ENCODE assay signal across 21 mouse cellular contexts in genomic region chr1:81677768-81678400, GRCm38 (mm10).
A peak's percentile ranks its signal among the peaks of the same experiment; 100 is the strongest.
DNase-seq lines count a peak whose midpoint lies in the region; ATAC-seq and TF ChIP-seq lines count a peak whose summit lies in the region.
"Had no signal": no experiment of that assay in that cellular context is flagged by ENCODE, and none has a peak within 500 bp of the region (broad histone marks: within the 10 kb centered on the region; RNA-seq: fewer than 3 reads in every experiment).

No protein-coding gene starts in this region.

- H3K4me2 ChIP-seq in lung, postnatal 0 days (replicated peaks; ENCODE audit: low read depth, low read length): no peak overlapping the region
- H3K4me2 ChIP-seq: heart, embryonic 11.5 days; kidney, embryonic 15.5 days; limb, embryonic 12.5 days; liver, embryonic 15.5 days; neural tube, embryonic 15.5 days had no signal

- no peak overlapping the region for H3K27ac ChIP-seq in lung, postnatal 0 days (ENCODE audit: low read length)
- H3K27ac ChIP-seq: kidney, embryonic 15.5 days; layer of hippocampus, adult 2 months; left cerebral cortex, adult 2 months; limb, embryonic 12.5 days; liver, embryonic 15.5 days; neural tube, embryonic 15.5 days; stomach, postnatal 0 days had no signal

- intact Hi-C loops in heart, postnatal 25 days (cut with DNase I): no loop called here

- H3K4me1 ChIP-seq in lung, postnatal 0 days (ENCODE audit: insufficient read depth, low read depth, low read length): no peaks in the 10 kb centered on the region; the same call in 1 of the 2 replicates
- H3K4me1 ChIP-seq: kidney, embryonic 15.5 days; limb, embryonic 12.5 days; liver, embryonic 15.5 days; neural tube, embryonic 15.5 days had no signal

- peak; percentile 74 for TF ChIP-seq EP300 in lung, postnatal 0 days (IDR thresholded peaks at IDR 0.05)

- no peak for TF ChIP-seq CTCF in lung, postnatal 0 days (IDR thresholded peaks at IDR 0.05)

- H3K9me3 ChIP-seq in lung, postnatal 0 days (ENCODE audit: low read length): no peaks in the 10 kb centered on the region
- H3K9me3 ChIP-seq: kidney, embryonic 15.5 days; limb, embryonic 12.5 days; liver, embryonic 15.5 days; neural tube, embryonic 15.5 days had no signal

- no peak overlapping the region for H3K4me3 ChIP-seq in lung, postnatal 0 days (ENCODE audit: low read depth, low read length)
- H3K4me3 ChIP-seq: kidney, embryonic 15.5 days; layer of hippocampus, adult 2 months; left cerebral cortex, adult 2 months; limb, embryonic 12.5 days; liver, embryonic 15.5 days; neural tube, embryonic 15.5 days had no signal

- no peaks in the 10 kb centered on the region for H3K27me3 ChIP-seq in lung, postnatal 0 days (replicated peaks; ENCODE audit: insufficient read depth, low read length)
- H3K27me3 ChIP-seq: kidney, embryonic 15.5 days; limb, embryonic 12.5 days; liver, embryonic 15.5 days; neural tube, embryonic 15.5 days; Patski had no signal

- no peaks in the 10 kb centered on the region for H3K36me3 ChIP-seq in lung, postnatal 0 days (ENCODE audit: insufficient read depth, low read length)
- H3K36me3 ChIP-seq: kidney, embryonic 15.5 days; limb, embryonic 12.5 days; liver, embryonic 15.5 days; neural tube, embryonic 15.5 days had no signal

- no peak overlapping the region for H3K9ac ChIP-seq in lung, postnatal 0 days (replicated peaks; ENCODE audit: low read depth)
- H3K9ac ChIP-seq: kidney, embryonic 15.5 days; limb, embryonic 12.5 days; liver, embryonic 15.5 days; neural tube, embryonic 15.5 days had no signal

- 44% methylated on average over 1 of the region's 1 CpGs for WGBS in lung, postnatal 0 days

- DNase-seq in adrenal gland, postnatal 10 days: peak; percentile 24
- DNase-seq in adrenal gland, adult (ENCODE audit: inconsistent age in 2 of 2, low spot score in 1 of 2): no peak
- peak; percentile 32 to 40 for DNase-seq in heart, adult 18-20 months
- DNase-seq in heart, postnatal 25 days (ENCODE audit: low spot score): no peak
- peak; percentile 71 for DNase-seq in adipocyte (ENCODE audit: low spot score)
- DNase-seq in lung, postnatal 0 days (ENCODE audit: low spot score): peak; percentile 69
- DNase-seq in urinary bladder, postnatal 36 days (ENCODE audit: low spot score in 2 of 2): no peak
- no peak for DNase-seq in spleen, postnatal 36 days (ENCODE audit: low spot score in 2 of 2)
- DNase-seq: heart, postnatal 4 days; right cerebral cortex, adult 18-20 months; spleen, adult 18-20 months; thymus, postnatal 36 days had no signal

- ATAC-seq in lung, postnatal 0 days: peak; percentile 57; the same call in 1 of the 2 replicates
- ATAC-seq: Patski had no signal

Comparison
In these comparisons a context has a peak if more than half of its experiments do, and no peak if none do; other contexts are left out.
1. DNase-seq: peak in adrenal gland, postnatal 10 days (single experiment), heart, adult 18-20 months (2 of 2), adipocyte (single experiment) and lung, postnatal 0 days (single experiment); none in adrenal gland, adult (0 of 2), heart, postnatal 25 days (single experiment), urinary bladder, postnatal 36 days (0 of 2) and spleen, postnatal 36 days (0 of 2).